Mouse (Mus musculus): ENCODE data around the gene Fmc1. TPM values are rescaled to one million over a fixed set of nuclear protein-coding genes. Genes with fewer than 3 reads are reported as not detected.
"Not testable (repeated sequence)": the region's sequence is repeated elsewhere in the genome, so short reads cannot be mapped to it uniquely, and the experiment has no call there.

The Fmc1 gene
- polyA plus RNA-seq, 1 experiment from 2014 or later = 80.4 TPM

- H3K9ac ChIP-seq = peak overlapping the region; percentile 84
- H3K4me2 ChIP-seq = peak overlapping the region; percentile 63
- no peaks in the 10 kb centered on the region for H3K4me1 ChIP-seq
- H3K4me3 ChIP-seq = peak overlapping the region; percentile 80
- 4% methylated on average over 9 of the region's 9 CpGs for WGBS
- no peak for ATAC-seq (ENCODE audit: insufficient number of reproducible peaks, insufficient read depth, low FRiP score, low TSS enrichment, low read depth)
- H3K27ac ChIP-seq = peak overlapping the region; percentile 95
- H3K27me3 ChIP-seq = no peaks in the 10 kb centered on the region
- H3K36me3 ChIP-seq = peaks cover 9% of the 10 kb centered on the region; the same call in 1 of the 2 replicates
- H3K9me3 ChIP-seq = no peaks in the 10 kb centered on the region
Observed at GRCm38 (mm10) chr6:38535366-38535690, 2.0 kb downstream of the Fmc1 start.

- 93% methylated on average over 1 of the region's 1 CpGs for WGBS
- no peaks in the 10 kb centered on the region for H3K27me3 ChIP-seq
- H3K4me3 ChIP-seq = peak overlapping the region; percentile 80
- H3K4me1 ChIP-seq = no peaks in the 10 kb centered on the region
- ATAC-seq (ENCODE audit: insufficient number of reproducible peaks, insufficient read depth, low FRiP score, low TSS enrichment, low read depth) = no peak
- no peak overlapping the region; the same call in 1 of the 2 replicates for H3K9ac ChIP-seq
- peaks cover 10% of the 10 kb centered on the region; the same call in 1 of the 2 replicates for H3K36me3 ChIP-seq
- H3K9me3 ChIP-seq = no peaks in the 10 kb centered on the region
- H3K4me2 ChIP-seq = peak overlapping the region; percentile 63
- H3K27ac ChIP-seq = no peak overlapping the region; the same call in 1 of the 2 replicates
Observed at GRCm38 (mm10) chr6:38535788-38536187, 2.5 kb downstream of the Fmc1 start.

GRCm38 (mm10) chr6:38544141-38544540 lies 10.8 kb downstream of the Fmc1 start:
- not testable (repeated sequence) for H3K4me1 ChIP-seq; H3K4me2 ChIP-seq; H3K9me3 ChIP-seq; H3K9ac ChIP-seq; H3K4me3 ChIP-seq; ATAC-seq (ENCODE audit: insufficient number of reproducible peaks, insufficient read depth, low FRiP score, low TSS enrichment, low read depth); H3K27me3 ChIP-seq; H3K27ac ChIP-seq
- 88% methylated on average over 5 of the region's 5 CpGs for WGBS
- peaks cover 10% of the 10 kb centered on the region; the same call in 1 of the 2 replicates for H3K36me3 ChIP-seq

GRCm38 (mm10) chr6:38547005-38547404 lies 13.7 kb downstream of the Fmc1 start:
- H3K36me3 ChIP-seq; ATAC-seq (ENCODE audit: insufficient number of reproducible peaks, insufficient read depth, low FRiP score, low TSS enrichment, low read depth); H3K27me3 ChIP-seq; H3K4me2 ChIP-seq; H3K4me1 ChIP-seq; H3K9ac ChIP-seq; H3K4me3 ChIP-seq; H3K27ac ChIP-seq; H3K9me3 ChIP-seq: not testable (repeated sequence)
- WGBS = 81% methylated on average over 2 of the region's 2 CpGs

DNA sequence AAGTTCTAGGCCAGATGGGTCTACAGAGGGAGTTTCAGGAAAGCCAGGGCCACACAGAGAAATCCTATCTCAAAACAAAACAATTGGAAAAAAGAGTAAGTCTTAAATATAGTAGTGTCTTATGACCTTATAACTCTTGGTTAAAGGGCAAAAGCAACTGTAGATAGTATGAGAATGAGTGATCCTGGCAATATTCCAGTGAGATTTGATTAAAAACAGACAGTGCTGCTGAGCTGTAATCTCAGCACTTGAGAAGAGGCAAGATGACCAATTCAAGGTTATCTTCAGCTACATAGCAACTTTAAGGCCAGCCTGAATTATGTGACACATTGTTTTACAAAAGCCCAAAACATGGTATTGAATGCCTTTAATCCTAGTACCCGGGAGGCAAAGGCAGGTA lies 14.4 kb downstream of the Fmc1 start:
- Histone ChIP-seq H3K4me2 (no peak overlapping the region), H3K9me3 (no peaks in the 10 kb centered on the region), H3K4me1 (peaks cover 5% of the 10 kb centered on the region; the same call in 1 of the 2 replicates), H3K4me3 (no peak overlapping the region), H3K36me3 (no peaks in the 10 kb centered on the region), H3K9ac (no peak overlapping the region), H3K27me3 (no peaks in the 10 kb centered on the region), H3K27ac (no peak overlapping the region)
- 67% methylated on average over 1 of the region's 1 CpGs for WGBS
- ATAC-seq (ENCODE audit: insufficient number of reproducible peaks, insufficient read depth, low FRiP score, low TSS enrichment, low read depth) = no peak

DNA sequence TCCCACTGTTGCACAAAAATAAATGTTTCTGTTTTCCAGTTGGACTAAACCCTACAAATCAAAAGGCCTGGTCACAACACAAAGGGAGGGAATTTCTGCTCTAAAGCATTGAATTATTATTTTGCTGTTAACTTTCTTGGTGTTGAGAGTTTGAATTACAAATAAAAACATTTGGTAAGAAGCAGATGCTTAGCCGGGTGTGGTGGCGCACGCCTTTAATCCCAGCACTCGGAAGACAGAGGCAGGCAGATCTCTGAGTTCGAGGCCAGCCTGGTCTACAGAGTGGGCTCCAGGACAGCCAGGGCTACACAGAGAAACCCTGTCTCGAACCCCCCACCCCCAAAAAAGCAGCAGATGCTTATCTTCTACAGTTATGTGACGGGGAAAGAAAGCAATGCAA lies 15.3 kb downstream of the Fmc1 start:
- not testable (repeated sequence) for H3K9ac ChIP-seq; H3K36me3 ChIP-seq; H3K27me3 ChIP-seq; H3K4me1 ChIP-seq; H3K4me3 ChIP-seq; H3K4me2 ChIP-seq; H3K27ac ChIP-seq; ATAC-seq (ENCODE audit: insufficient number of reproducible peaks, insufficient read depth, low FRiP score, low TSS enrichment, low read depth); H3K9me3 ChIP-seq
- 90% methylated on average over 7 of the region's 7 CpGs for WGBS

- peak overlapping the region; percentile 69 for H3K4me2 ChIP-seq
- ATAC-seq (ENCODE audit: insufficient number of reproducible peaks, insufficient read depth, low FRiP score, low TSS enrichment, low read depth); H3K9me3 ChIP-seq; H3K27ac ChIP-seq; H3K36me3 ChIP-seq; H3K4me3 ChIP-seq; H3K27me3 ChIP-seq; H3K9ac ChIP-seq: not testable (repeated sequence)
- 87% methylated on average over 6 of the region's 6 CpGs for WGBS
- peaks cover 16% of the 10 kb centered on the region for H3K4me1 ChIP-seq
Observed at GRCm38 (mm10) chr6:38549840-38550239, 16.5 kb downstream of the Fmc1 start.

- WGBS = 6% methylated on average over 28 of the region's 28 CpGs
- peak; percentile 17; the same call in 1 of the 2 replicates for ATAC-seq (ENCODE audit: insufficient number of reproducible peaks, insufficient read depth, low FRiP score, low TSS enrichment, low read depth)
- H3K9ac ChIP-seq = peak overlapping the region; percentile 94
- no peaks in the 10 kb centered on the region for H3K36me3 ChIP-seq
- H3K4me2 ChIP-seq = peak overlapping the region; percentile 69
- H3K27me3 ChIP-seq = no peaks in the 10 kb centered on the region
- H3K4me1 ChIP-seq = peaks cover 17% of the 10 kb centered on the region
- peak overlapping the region; percentile 70 for H3K4me3 ChIP-seq
- no peaks in the 10 kb centered on the region for H3K9me3 ChIP-seq
- peak overlapping the region; percentile 99 for H3K27ac ChIP-seq
Observed at GRCm38 (mm10) chr6:38550250-38551061, 17.2 kb downstream of the Fmc1 start.

DNA sequence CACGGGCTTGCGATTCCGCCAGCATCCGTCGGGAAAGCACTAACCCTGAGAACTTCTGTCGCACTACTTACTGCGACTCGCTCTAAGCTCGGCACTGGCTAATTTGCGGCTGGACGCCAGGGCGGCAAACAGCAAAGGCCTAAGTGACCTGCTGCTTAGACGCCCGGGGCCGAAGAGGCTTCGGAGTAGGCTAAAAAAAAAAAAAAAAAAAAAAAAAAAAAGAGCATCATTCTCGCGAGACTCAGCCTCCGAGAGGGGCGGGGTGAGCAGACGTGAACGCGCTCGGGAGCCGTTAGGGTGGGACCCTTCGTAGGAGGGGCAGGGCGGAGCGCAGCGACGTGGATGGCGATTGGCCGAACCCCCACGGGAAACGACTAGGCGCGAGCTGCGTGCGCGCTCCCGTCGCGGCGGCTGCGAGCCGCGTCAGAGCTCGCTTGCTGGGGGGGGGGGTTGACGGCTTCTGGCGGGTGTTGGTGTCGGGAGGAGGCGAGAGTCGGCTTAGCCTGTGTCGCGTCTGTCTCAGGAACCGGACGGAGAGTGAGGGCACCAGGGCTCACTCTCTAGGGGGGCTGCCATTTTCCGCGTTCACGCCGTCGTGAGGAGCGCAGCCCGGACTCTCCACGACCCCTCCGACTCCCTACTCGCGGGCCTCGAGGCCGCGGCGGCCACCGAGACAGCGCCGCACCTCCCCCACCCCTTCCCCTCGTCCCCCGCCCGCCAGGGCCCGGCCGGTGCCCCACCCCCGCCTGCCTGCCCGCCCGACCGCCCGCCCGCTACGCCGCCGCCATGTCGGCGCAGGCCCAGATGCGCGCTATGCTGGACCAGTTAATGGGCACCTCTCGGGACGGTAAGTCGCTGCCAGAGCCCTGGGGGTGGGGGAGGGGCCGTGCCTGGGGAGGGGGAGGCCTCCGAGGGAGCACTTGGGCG lies 18.0 kb downstream of the Fmc1 start, which contains the start of gene Luc7l2:
Gene Luc7l2 (plus strand): TSS at position 273 of the 927 bp plus-strand sequence.
- ATAC-seq (ENCODE audit: insufficient number of reproducible peaks, insufficient read depth, low FRiP score, low TSS enrichment, low read depth) = peak; percentile 88
- Histone ChIP-seq H3K4me1 (peaks cover 17% of the 10 kb centered on the region), H3K36me3 (no peaks in the 10 kb centered on the region), H3K4me2 (peak within 1 kb of the TSS; percentile 69), H3K9me3 (no peaks in the 10 kb centered on the region), H3K4me3 (peak within 1 kb of the TSS; percentile 70), H3K27ac (peak within 1 kb of the TSS; percentile 99), H3K27me3 (no peaks in the 10 kb centered on the region), H3K9ac (peak within 1 kb of the TSS; percentile 94)
- under 1% methylated on average over 98 of the region's 98 CpGs for WGBS

DNA sequence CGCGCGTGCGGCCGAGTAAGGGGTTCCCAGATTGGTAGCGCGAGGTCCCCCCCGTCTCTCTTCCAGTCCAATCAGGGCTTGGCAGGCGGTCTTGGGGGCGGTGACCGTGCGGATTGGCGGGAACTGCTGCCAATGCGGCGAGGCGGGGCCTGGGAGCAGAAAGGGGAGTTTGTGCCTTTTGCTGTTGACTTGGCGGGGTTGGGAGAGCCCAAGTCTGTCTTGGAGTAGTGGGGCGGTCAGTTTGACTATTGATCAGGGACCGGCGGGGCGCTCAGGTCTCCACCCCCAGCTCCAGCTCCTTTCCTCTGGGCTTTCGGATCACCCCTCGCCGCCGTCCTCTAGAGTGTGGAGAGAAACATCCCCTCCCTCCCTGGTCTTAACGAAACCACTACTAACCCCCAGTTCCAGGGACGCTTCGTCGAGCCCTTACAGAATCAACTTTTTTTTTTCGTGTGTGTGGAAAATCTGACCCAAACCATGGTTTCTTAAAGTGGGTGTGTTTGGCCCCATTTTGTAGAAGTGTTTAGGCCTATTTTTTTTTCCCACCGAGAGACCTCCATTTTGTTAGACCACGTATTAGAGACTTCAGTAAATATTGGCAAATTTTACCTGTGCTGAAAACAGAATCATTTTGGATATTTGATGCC lies 18.8 kb downstream of the Fmc1 start:
- Histone ChIP-seq H3K9ac (peak overlapping the region; percentile 94), H3K4me2 (peak overlapping the region; percentile 54), H3K36me3 (no peaks in the 10 kb centered on the region), H3K4me1 (peaks cover 17% of the 10 kb centered on the region), H3K27ac (peak overlapping the region; percentile 99), H3K4me3 (peak overlapping the region; percentile 70), H3K9me3 (no peaks in the 10 kb centered on the region), H3K27me3 (no peaks in the 10 kb centered on the region)
- WGBS = under 1% methylated on average over 32 of the region's 32 CpGs
- peak; percentile 94 for ATAC-seq (ENCODE audit: insufficient number of reproducible peaks, insufficient read depth, low FRiP score, low TSS enrichment, low read depth)

DNA sequence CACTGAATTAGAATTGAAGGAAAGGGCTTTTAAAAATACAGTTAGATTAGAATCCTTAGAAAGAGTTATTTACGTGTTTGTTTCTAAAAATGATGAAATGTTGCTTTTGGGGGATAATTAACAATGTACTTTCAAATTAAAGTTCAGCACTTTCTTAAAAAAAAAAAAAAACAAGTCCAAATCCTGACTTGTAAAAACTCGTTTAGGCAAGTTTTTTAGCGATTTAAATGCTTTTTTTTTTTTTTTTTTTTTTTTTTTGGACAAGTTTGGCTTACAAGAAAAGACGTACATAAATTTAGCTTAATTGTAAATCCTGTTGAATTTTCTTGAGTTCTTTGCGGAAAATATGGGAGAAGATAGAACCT lies 19.3 kb downstream of the Fmc1 start:
- Histone ChIP-seq H3K4me3 (peak overlapping the region; percentile 70), H3K4me2 (peak overlapping the region; percentile 54), H3K9ac (0 out of 2 replicates have a peak overlapping the region, but pooled peaks have one; percentile 94), H3K4me1 (peaks cover 17% of the 10 kb centered on the region), H3K27me3 (no peaks in the 10 kb centered on the region), H3K9me3 (no peaks in the 10 kb centered on the region), H3K27ac (peak overlapping the region; percentile 99; the same call in 1 of the 2 replicates), H3K36me3 (peaks cover 2% of the 10 kb centered on the region)
- WGBS = 25% methylated on average over 5 of the region's 5 CpGs
- ATAC-seq (ENCODE audit: insufficient number of reproducible peaks, insufficient read depth, low FRiP score, low TSS enrichment, low read depth) = no peak

Data from embryonic facial prominence, embryonic 13.5 days (tissue).